Mouse (Mus musculus): ENCODE measurements around the gene Drc7.

Gene Drc7

GRCm38 (mm10) chr8:95059812-95060533, 5.1 kb downstream of the Drc7 start:
- peak; percentile 44 for DNase-seq (ENCODE audit: low read depth)

GRCm38 (mm10) chr8:95064531-95064930, 9.6 kb downstream of the Drc7 start:
- peak; percentile 48 for DNase-seq (ENCODE audit: low read depth)

GRCm38 (mm10) chr8:95067582-95067981, 12.7 kb downstream of the Drc7 start:
- DNase-seq (ENCODE audit: low read depth): peak; percentile 80

DNA sequence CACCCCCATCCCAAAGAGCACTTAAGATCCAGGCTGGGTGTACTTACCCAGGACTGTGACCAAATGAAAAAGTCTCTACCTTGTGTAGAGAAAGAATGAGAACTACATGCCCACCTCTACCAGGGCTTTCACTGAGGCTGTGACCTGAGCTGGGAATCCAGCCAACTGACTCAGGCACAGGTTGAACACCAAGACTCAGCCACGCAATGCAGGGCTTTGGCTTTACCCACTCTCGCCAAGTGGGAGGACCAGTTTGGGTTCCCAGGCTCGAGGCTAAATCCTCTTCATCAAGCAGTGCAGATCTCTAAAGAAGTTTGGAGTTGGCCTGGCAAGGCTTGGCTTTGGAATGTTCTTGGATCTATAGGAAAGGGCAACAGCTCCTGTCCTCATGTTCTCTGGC, 20.6 kb downstream of the Drc7 start:
- no peak for DNase-seq (ENCODE audit: low read depth)

DNA sequence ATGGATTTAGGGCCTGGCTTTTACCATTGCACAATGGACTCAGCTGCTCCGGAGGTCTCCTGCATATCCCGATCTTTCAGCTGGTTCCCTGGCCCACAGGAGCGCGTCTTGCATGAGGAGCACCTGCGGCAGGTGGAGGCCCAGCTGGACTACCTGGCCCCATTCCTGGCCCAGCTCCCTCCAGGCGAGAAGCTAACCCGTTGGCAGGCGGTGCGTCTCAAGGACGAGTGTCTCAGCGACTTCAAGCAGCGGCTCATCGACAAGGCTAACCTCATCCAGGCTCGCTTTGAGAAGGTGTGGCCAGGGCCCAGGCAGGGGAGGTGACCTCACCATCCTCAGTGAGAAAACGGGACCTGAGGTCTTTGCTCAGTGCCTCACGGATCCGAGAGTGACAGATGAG, 21.2 kb downstream of the Drc7 start:
- no peak for DNase-seq (ENCODE audit: low read depth)

DNA sequence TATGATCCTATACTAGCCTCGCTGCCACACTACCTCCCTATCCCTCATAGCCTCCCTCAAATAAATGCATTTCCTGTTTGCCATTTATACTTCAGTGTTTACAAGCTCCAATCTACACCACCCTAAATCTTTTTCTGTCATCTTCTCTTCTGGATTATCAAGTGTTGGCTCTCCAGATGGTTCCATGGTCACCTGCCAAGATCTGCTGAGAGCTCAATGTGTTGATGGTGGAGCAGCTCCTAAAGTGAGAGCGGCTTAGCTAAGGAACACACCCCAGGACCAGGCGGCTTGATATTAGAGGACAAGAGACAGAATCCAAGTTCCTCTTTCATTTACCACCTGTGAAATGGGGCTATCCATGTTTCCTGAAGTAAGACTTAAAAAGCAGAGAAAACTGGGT, 23.2 kb downstream of the Drc7 start:
- no peak for DNase-seq (ENCODE audit: low read depth)

GRCm38 (mm10) chr8:95079305-95079704, 24.4 kb downstream of the Drc7 start:
- DNase-seq (ENCODE audit: low read depth): no peak

GRCm38 (mm10) chr8:95080381-95081341, 25.8 kb downstream of the Drc7 start, which contains the start of gene Katnb1:
Gene Katnb1, plus strand, starts transcription at chr8:95081186.
- DNase-seq (ENCODE audit: low read depth): peak; percentile 100

DNA sequence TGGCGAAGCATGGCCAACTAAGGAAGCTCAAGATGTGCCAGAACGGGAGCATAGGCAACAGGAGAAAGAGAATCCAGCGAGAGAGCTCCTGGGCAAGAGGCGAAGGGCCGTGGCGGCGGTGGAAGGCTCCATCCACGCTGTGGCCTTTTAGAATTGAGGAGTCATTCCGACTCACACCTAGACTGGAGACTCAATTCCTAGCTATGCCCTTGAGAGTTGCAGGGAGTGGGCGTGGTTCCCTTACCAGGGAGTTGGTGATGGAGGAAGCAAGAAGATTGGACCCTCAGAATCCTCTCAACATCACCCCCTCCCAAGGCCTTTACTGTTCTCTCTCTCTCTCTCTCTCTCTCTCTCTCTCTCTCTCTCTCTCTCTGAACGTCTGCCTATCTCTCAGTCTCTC, 26.7 kb downstream of the Drc7 start:
- peak; percentile 37 for DNase-seq (ENCODE audit: low read depth)

DNA sequence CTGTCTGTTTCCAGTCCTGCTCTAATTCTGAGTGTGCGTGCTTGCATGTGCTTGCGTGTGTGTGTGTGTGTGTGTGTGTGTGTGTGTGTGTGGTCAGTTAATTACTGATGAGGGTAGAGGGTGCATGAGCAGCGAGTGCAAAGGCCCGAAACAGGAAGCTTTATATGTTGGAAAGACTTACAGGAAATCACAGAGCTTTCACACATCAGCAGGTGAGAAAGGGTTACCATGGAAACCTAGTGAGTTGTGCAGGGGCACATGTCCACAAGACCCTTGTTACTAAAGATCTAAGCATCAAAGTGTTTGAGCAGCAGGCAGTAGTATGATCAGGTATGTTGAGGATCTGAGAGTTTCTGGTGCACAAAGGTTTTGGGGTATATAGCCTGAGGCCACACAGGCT, 29.4 kb downstream of the Drc7 start:
- no peak for DNase-seq (ENCODE audit: low read depth)

DNA sequence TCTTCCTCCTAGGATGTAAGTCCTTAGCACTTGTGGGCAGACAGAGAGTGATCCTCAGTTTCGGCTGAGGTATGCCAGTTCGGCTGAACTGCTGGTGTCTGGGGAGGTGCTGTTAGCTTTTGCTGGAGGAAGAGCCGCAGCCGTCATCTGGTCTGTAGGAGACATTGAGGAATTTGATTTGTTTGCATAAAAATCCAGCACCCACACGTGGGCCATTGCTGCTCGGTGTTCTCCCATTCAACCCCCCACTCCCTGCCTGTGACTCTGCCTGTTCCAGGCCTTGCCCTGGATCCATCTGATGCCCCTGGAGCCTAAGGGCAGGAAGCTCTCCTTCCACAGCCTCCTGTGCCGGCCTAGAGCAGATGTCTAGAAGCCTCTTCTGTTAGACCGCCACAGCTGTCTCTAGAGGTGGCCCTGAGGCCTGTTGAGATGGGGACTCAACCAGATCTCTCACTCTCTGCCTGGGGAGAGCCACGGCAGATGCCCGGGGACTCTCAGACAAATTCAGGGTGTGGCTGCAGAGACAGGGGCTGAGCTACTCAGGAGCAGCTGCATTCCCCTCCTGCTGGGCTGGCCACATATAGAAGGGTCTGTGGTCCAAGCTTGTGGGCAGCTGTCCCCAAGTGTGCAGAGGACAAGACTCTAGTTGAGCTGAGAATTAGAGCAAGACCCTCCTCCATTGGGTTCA, 30.0 kb downstream of the Drc7 start:
- no peak for DNase-seq (ENCODE audit: low read depth)

DNA sequence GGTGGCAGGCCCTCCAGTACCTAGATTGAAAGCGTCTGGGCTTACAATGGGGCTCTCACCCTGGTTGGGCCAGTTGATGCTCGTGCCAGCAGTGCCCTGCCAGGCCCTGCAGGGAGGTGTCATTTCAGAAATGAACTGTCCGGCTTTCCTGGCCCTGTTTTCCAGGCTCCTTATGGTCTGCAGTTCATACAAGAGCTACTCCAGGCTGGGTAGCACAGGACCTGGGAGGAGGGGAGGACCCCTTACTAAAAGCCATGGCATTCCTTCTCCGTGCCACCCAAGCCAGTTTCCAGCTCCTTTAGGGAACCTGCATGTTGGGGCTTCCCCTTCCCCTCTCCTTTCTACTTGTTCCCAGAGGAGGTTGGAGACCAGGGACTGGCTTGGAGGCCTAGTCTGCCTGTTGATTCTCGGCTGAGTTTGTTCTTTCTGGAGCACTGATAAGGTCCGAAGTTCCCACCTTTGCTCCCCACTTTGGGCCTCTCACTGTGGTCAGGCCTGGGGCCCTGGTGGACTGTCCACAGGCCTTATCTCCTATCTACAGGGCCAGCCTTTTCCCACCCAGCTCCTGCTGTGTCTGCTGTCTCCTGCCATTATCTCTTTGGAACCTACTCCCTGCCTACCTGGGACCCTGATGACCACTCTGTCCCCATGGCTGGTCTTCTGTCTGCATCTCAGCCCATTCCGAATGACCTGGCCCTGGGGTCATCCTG, 30.7 kb downstream of the Drc7 start:
- DNase-seq (ENCODE audit: low read depth): no peak

DNA sequence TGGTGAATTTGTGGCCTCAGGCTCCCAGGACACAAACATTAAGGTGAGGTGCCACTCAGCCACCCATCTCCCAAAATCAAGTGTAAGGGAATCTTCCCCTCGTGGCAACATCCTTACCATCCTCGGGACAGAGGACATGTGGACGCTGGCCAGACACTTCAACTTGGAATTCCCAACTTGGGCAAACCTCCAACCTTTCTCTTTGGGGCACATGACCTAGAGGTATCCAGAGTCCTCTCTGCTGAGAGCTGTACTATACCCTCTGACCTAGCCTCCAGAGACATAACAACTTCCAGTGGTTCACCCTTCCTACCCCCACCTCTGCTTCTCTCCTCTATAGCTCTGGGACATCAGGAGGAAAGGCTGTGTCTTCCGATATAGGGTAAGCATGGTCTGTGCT, 38.7 kb downstream of the Drc7 start:
- DNase-seq (ENCODE audit: low read depth): no peak

GRCm38 (mm10) chr8:95099009-95099408, 44.1 kb downstream of the Drc7 start:
- peak; percentile 63 for DNase-seq (ENCODE audit: low read depth)

DNA sequence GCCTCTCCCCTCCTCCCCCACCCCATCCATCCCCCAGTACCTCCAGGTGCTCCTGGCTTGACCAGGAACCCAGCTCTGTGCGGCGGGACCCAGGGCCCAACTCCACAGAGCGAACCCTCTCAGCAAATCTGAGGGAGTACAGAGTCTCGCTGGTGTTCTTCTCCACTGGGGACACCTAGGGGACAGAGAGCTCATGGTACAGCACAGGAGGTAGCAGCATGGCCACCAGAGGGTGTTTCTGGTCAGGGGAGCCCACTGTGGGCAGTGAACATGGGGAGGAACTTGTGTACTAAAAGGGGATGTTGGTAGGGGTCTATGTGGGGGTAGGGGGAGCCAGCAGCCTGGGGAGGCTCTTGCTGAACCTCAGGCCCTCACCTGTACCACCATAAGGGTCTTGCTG, 47.1 kb downstream of the Drc7 start:
- DNase-seq (ENCODE audit: low read depth): peak; percentile 25

DNA sequence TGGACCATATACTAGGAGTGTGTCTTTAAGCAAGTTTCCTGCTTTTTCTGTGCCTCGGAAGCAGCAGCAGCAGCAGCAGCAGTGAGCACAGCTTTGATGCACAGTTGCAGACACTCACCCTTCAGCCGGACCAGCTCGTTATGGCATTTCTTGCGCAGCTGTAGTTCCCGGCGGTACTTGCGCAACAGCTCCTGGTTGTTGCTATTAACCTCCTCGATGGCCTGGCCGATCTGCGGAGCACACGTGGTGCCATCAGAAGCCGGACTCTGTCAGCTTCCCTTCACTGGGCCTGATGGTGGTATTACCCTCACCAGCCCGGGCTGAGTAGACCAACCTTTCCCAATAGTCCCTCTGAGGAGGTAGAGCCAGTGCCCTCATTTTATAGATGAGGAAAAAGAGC, 52.4 kb downstream of the Drc7 start:
- DNase-seq (ENCODE audit: low read depth): peak; percentile 34

- DNase-seq (ENCODE audit: low read depth): no peak
Measured at GRCm38 (mm10) chr8:95112594-95112993, 57.7 kb downstream of the Drc7 start.

GRCm38 (mm10) chr8:95113108-95113507, 58.2 kb downstream of the Drc7 start:
- no peak for DNase-seq (ENCODE audit: low read depth)

GRCm38 (mm10) chr8:95113750-95114149, 58.8 kb downstream of the Drc7 start:
- DNase-seq (ENCODE audit: low read depth): peak; percentile 63

- no peak for DNase-seq (ENCODE audit: low read depth)
Measured at GRCm38 (mm10) chr8:95123455-95123854, 68.6 kb downstream of the Drc7 start.

DNA sequence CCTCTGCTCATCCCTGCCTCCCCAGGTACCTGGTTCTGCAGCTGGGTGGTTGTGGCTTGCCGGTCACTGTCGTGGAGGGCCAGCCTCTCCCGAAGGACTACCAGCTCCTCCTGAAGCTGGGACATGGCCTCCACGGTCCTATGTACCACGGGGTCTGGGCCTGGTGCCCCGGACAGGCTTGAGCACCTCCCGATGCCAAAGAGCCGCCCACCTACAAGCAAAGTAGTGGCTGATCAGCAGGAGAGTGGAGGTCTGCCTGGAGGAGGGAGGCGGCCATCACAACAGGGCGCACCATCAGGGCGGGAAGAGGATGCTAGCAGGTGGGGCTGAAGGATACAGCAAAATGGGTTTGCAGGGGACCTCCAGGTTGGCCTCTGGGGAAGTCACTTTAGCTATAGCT, 71.6 kb downstream of the Drc7 start:
- DNase-seq (ENCODE audit: low read depth): no peak

DNA sequence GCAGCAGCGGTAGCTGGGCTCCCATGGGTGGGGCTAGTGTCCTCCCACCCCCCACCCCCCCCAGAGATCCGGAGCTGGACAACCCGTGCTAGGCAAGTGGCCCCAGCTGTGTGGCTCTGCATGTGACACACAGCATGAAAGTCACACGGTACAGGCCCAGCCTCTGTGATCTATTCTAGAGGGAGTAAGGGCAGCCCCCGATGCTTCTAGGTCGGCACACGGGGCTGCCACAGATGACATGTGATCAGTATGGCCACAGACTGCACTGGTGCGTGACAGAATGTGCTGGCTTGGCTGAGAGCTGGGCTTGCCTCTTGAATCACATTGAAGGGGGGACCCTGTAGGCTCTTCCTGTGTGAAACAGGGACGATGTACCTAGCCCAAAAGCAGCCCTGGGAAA, 72.8 kb downstream of the Drc7 start:
- no peak for DNase-seq (ENCODE audit: low read depth)
